Mouse (Mus musculus) kidney, postnatal 10 days (tissue): ENCODE results near the gene Zfp688.
"Not testable (repeated sequence)": the region's sequence is repeated elsewhere in the genome, so short reads cannot be mapped to it uniquely, and the experiment has no call there.

Source experiments
- DNase-seq: peaks from one replicate; pipeline ENCODE4 v3.0.0; 2021; ENCODE audit warnings: mixed read lengths

Gene Zfp688

DNA sequence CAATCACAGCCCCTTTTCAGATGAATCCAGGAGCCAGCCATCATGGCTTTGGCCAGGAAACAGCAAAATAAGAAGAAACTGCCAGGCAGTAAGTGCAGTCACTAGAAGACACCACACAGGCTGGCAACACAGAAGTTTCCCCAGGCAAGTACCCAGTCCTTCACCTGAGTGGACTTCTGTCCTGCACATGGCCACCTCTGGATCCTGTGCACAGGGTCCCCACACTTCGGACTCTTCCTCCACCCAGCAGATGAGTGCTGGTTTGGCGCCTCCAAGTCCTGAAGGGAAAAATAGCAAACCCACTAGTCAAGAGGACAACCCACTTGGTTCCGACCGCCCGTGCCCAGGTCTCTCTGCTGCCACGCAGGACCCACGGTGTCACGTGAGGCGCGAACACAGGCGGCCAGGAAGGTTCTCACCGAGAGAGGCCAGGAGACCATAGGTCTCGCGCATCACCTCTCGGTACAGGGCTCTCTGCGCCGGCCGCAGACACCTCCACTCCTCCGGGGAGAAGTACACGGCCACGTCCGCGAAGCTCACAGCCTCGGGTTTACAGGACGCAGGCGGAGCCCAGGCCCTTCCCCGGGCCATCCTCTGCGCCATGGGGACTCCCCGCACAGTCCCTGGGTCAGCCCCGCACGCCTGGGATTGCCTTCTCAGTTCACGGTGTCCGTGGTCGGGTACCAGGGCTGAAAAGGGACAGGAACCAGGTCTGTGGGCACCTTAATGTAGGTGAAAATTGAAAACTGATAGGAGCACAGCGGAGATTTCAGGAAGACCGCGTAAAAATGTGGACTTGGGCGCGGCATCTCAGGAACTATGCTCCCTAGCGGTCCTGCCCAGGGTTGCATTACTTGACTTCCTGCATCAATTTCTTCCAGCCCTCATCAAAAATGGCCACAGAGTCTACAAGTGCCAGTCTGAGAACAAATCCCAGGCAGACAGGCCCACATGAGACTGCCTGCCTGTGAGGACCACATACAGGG, 15.6 kb downstream of the Zfp688 start, which contains the start of gene Zfp764:
Gene Zfp764 (minus strand): TSS at position 821 of the 986 bp plus-strand sequence.
- DNase-seq, result peak; percentile 93

DNA sequence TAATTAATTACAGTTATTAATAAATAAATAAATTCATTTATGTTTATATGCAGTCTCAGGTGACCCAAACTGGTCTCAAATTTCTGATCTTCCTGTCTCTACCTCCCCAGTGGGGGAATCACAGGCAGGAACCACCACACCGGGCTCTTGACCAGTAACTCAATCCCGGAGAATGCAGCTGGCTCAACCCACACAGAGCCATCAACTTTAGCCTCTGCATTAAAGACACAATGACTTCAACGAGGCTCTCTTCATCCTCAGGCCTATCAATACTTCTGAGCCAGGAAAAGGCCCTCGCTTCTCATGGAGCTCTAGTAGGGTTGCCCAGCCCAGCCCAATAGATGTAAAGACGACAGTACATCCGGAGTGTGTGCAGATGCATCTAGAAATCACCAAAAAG, 17.8 kb downstream of the Zfp688 start:
- not testable (repeated sequence) for DNase-seq

DNA sequence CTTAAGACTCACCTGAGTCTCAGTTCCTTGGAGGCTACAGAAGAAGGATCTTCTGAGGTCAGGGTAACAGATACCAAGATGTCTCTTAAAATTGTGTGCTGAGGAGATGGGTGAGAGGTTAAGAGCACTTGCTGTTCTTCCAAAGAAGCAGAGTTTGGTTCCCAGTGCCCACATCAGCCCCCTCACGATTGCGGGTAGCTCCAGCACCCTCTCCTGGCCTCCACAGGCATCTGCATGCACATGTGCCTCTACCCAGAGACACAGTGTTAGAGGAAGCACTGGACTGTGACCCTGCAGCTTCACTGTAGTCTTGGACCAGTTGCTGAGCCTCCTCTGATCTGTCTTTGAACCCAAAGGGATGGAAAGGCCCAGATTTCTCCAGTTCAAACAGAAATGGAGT, 18.9 kb downstream of the Zfp688 start:
- no peak for DNase-seq

DNA sequence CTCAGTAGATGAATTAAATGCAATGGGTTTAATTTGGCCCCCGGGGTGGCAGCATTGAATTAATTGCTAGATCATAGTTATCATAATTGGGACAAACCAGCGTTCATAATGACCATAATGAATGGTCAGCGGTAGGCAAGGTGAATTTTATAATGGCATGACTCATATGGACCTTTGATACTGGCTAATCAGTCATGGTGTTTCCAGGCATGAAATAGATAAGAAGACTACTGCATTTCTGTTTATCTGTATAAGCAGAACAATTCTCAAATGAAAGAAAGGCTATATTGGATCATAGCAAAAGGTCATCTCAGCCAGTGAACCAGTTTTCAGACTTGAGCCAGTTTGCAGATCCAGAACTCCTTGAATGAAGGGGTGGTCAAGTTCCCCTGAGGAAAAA, 21.5 kb downstream of the Zfp688 start:
- no peak for DNase-seq

DNA sequence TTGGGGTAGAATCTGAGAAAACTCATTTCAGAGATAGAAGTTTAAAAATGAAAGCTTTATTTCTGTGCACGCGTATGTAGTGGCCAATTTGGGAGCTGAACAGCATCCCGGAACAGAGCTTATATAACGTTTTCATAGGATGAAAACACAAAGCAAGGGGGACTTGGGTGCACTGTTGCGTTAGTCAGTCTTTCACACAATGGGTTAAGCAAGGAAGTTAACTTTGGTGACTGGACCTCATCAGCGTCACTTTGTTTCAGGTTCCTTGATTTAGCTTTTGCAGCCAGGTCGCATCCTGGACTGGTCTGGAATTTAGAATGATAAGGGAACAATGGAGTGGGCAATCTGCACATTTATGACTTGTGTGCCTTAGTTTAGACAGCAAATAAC, 27.9 kb downstream of the Zfp688 start:
- DNase-seq, result no peak

DNA sequence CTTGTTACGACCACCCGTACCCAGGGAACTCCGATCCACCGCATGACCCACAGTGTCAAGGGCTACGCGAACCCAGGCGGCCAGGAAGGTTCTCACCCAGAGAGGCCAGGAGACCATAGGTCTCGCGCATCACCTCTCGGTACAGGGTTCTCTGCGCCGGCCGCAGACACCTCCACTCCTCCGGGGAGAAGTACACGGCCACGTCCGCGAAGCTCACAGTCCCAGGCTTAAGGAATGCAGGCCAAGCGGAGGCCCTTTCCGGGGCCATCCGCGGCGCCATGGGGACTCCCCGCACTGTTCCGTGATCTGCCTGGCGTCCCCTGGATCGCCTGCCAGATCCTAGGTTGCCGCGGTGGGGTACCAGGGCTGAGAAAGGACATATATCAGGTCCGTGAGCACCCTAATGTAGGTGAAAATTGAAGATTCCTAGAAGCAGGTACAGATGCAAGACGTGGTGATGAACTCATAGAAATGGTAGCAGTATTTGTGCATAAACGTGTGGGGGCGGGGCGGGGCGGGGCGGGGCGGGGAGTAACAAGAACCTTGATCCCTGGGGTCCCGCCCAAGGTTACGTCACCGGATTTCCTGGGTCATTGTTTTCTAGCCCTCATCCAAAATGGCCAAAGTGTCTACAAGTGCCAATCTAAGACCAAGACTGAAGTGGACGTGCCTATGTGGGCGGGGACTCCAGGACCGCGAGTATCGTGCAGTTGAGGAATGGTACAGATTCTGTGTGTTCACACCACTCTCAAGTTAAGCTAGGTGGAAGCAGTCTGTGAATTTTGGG, 28.5 kb downstream of the Zfp688 start, which contains the start of gene E430018J23Rik:
Gene E430018J23Rik (minus strand): TSS at position 473 of the 787 bp plus-strand sequence.
- peak; percentile 98 for DNase-seq

DNA sequence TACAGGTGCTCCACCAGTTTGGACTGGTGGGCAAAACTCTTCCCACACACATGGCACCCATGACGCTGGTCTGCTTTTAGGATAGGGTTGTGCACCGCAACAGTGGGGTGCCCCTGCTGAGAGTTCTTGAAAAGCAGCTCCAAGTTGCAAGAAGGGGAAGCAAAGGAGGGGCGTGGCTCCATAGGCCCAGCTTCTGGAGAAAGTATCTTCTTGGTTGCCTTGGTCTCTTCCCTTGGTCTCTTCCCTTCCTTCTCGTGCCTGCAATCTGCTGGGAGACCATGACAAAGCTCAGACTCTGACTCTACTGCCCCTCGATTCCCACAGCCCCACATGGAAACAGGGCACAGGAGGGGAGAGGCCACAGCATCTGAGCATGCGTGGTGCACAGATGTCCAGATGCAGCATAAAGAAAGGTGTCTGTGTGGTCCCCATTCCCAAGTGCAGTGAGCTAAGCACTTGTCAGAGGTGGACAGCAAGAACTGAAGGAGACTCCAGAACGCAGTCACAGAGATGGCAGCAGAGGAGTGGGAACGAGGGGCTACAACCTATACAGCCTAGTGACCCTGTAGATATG, 29.5 kb downstream of the Zfp688 start:
- DNase-seq, result no peak

DNA sequence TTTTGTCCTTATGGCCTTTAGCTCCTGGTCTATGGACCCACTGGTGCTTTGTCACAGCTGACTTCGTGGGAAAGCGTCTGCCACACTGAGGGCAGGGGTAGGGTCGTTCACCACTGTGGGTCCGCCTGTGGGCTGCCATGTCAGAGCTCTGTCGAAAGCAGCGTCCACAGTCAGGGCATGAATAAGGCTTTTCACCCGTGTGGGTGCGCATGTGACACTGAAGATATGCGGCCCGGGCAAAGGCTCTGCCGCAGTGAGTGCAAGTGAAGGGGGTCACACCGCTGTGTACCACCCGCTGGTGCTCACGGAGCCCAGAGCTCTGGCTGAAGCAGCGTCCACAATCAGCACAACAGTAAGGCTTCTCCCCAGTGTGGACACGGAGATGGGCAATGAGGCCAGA, 30.3 kb downstream of the Zfp688 start:
- no peak for DNase-seq

DNA sequence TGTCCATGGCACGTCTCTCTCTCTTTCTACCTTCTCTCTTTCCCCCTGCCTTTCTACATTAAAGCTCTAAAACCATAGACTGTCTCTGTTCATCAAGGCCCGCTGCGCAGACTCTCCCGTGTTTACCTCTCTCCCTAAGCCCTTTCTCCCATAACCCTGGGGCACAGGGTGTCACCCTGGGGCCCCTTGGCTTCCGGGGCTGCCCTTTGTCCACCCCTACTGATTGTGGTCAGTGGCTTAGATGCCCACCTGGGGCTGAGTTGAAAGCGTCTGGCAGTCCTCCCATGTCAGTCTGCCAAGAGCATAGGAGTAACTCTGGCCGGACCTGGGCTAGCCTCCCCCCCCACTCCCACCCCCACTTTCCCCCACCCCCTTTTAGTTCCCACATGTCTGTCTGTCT, 31.6 kb downstream of the Zfp688 start:
- DNase-seq, result no peak

DNA sequence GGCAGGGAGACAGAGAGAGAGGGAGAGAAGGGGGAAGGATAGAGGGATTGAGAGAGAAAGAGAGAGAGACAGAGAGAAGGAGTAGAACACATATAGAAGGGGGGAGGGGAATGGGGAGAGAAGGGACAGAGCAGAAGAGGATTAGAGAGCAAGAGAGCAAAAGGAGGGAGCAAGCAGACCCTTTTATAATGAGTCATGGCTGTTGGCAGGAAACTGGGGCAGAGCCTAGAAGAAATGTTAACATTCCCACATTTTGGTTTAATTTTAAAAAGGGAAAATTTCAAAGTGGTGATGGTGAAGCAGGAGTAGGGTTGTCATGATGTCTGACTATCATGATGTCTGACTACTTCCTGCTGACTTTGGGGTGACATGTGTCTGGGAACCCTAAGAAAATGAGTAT, 33.7 kb downstream of the Zfp688 start:
- DNase-seq, result not testable (repeated sequence)

DNA sequence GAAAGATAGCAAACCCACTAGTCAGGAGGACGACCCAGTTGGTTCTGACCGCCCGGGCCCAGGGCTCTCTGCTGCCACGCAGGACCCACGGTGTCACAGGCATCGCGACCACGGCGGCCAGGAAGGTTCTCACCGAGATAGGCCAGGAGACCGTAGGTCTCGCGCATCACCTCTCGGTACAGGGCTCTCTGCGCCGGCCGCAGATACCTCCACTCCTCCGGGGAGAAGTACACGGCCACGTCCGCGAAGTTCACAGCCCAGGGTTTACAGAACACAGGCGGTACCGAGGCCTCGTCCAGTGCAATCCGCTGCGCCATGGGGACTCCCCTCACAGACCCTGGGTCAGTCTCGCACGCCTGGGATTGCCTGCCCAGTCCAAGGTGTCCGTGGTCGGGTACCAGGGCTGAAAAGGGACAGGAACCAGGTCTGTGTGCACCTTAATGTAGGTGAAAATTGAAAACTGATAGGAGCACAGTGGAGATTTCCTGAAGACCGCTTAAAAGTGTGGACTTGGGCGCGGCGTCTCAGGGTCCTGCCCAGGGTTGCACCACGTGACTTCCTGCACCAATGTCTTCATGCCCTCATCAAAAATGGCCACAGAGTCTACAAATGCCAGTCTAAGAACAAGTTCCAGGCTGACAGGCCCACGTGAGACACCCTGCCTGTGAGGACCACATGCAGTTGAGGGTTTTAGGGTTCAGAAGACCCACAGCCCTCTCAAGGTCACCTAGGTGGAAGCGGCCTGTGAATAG, 35.1 kb downstream of the Zfp688 start, which contains the start of gene 9130019O22Rik:
Gene 9130019O22Rik (minus strand): TSS at position 526 of the 752 bp plus-strand sequence.
- DNase-seq, result peak; percentile 95

DNA sequence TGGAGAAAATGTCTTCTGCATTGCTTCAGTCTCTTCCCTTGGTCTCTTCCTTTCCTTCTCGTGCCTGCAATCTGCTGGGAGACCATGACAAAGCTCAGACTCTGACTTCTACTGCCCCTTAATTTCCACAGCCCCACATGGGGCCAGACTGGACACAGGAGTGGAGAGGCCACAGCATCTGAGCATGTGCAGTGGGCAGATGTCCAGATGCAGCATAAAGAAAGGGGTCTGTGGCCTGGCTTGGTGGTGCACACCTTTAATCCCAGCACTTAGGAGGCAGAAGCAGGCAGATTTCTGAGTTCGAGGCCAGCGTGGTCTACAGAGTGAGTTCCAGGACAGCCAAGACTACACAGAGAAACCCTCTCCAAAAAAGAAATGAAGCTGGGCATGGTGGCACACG, 36.3 kb downstream of the Zfp688 start:
- DNase-seq, result not testable (repeated sequence)

DNA sequence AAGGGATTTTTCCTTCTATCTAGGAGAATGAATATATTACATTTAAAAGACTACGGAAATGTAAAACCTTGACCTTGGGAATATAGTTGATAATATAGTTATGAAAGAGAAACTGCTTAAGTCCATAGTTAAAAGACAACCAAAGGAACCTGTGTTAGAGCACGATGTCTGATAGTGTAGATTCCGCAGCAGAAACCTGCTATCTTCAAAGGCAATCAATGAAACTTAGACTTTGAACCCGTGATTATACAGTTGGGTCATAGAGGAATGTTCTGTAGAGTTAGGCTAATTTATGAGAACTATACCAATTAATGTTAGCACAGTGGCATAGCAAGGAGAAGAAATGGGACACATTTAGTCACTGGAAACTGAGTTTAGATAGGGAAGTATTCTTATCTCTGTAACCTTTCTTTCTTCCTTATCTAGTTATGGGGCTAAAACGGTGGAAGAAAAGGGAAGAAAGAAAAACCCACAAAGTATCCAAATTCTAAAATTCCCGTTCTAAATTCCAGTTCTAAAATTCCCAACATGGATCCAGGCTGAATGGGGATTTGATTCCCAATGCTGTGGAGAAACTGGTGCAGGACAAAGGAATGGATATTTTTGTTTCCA, 43.5 kb downstream of the Zfp688 start:
- no peak for DNase-seq

DNA sequence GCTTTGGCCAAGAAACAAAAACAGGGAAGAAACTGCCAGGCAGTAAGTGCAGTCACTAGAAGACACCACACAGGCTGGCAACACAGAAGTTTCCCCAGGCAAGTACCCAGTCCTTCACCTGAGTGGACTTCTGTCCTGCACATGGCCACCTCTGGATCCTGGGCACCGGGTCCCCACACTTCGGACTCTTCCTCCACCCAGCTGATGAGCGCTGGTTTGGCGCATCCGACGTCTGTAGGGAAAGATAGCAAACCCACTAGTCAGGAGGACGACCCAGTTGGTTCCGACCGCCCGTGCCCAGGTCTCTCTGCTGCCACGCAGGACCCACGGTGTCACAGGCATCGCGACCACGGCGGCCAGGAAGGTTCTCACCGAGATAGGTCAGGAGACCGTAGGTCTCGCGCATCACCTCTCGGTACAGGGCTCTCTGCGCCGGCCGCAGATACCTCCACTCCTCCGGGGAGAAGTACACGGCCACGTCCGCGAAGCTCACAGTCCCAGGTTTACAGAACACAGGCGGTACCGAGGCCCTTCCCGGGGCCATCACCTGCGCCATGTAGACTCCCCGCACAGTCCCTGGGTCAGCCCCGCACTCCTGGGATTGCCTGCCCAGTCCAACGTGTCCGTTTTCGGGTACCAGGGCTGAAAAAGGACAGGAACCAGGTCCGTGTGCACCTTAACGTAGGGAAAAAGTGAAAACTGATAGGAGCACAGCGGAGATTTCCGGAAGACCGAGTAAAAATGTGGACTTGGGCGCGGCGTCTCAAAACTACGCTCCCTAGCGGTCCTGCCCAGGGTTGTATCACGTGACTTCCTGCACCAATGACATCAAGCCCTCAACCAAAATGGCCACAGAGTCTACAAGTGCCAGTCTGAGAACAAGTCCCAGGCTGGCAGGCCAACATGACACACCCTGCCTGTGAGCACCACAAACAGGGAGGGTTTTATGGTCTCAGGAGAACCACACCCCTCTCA, 46.3 kb downstream of the Zfp688 start, which contains the start of gene Zfp747:
Gene Zfp747 (minus strand): TSS at position 780 of the 975 bp plus-strand sequence.
- DNase-seq, result peak; percentile 95

DNA sequence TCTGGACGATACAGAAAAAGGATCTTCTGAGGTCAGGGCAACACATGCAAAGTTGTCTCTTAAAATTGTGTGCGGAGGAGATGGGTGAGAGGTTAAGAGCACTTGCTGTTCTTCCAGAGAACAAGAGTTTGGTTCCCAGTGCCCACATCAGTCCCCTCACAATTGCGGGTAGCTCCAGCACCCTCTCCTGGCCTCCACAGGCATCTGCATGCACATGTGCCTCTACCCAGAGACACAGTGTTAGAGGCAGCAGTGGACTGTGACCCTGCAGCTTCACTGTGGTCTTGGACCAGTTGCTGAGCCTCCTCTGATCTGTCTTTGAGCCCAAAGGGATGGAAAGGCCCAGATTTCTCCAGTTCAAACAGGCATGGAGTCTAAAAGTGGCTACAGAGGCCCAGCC, 50.0 kb downstream of the Zfp688 start:
- not testable (repeated sequence) for DNase-seq

DNA sequence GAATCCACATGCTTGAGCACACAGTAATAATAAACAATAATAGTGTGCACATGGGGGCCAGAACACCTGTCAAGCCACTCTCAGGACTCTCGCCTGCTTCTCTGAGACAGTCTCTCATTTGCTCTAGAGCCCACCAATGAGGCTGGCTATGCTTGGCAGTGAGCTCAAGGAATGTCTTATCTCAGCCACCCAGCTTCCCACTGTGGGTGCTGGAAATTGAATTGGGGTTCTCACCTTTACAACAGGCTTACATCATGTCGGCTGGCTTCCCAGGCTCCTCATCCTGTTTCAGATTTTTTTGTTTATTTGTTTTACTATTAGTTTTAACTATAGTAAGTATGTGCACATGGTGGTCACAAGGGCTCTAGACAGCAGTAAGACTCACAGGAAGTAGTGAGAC, 50.7 kb downstream of the Zfp688 start:
- DNase-seq, result no peak
